Mouse (Mus musculus) CH12.LX (cell line): ENCODE measurements around the gene Itpr3.

Experiments
- BHLHE40 ChIP-seq: IDR thresholded peaks from 2 replicates; pipeline ENCODE4 v1.6.1; 2011; ENCODE audit warnings: mild to moderate bottlenecking, low read depth, low read length, improper control_type of control experiment
- CHD2 ChIP-seq: IDR thresholded peaks from 2 replicates; pipeline ENCODE4 v1.6.1; 2011; ENCODE audit warnings: low read length, improper control_type of control experiment
- CTCF ChIP-seq, 2 experiments: IDR thresholded peaks in 1 of 2; conservative IDR thresholded peaks in 1 of 2; 2 replicates each; pipeline ENCODE4 v1.5.1; 2011 to 2012; ENCODE audit warnings: low read depth in 2 of 2, low read length in 2 of 2, improper control_type of control experiment in 1 of 2, inconsistent platforms in 1 of 2, mild to moderate bottlenecking in 1 of 2, moderate library complexity in 1 of 2
- IRF4 ChIP-seq: IDR thresholded peaks from 2 replicates; pipeline ENCODE4 v1.6.1; 2014; ENCODE audit warnings: low read depth, mild to moderate bottlenecking, inconsistent platforms, low read length, improper control_type of control experiment
- POLR2A ChIP-seq: IDR thresholded peaks from 2 replicates; pipeline ENCODE4 v1.6.1; 2011; ENCODE audit warnings: low read depth, mild to moderate bottlenecking, improper control_type of control experiment, low read length
- RCOR1 ChIP-seq: conservative IDR thresholded peaks from 2 replicates; pipeline ENCODE4 v1.6.1; 2012; ENCODE audit warnings: low read depth, mild to moderate bottlenecking, inconsistent platforms, low read length, improper control_type of control experiment
- TCF12 ChIP-seq: IDR thresholded peaks from 2 replicates; pipeline ENCODE4 v1.6.1; 2014; ENCODE audit warnings: low read depth, mild to moderate bottlenecking, inconsistent platforms, low read length, improper control_type of control experiment
- UBTF ChIP-seq: IDR thresholded peaks from 2 replicates; pipeline ENCODE4 v1.6.1; 2012; ENCODE audit warnings: low read depth, mild to moderate bottlenecking, inconsistent platforms, low read length, improper control_type of control experiment, moderate library complexity
- ZNF384 ChIP-seq: IDR thresholded peaks from 2 replicates; pipeline ENCODE4 v1.6.1; 2012; ENCODE audit warnings: low read depth, low read length, improper control_type of control experiment, inconsistent platforms

DNA sequence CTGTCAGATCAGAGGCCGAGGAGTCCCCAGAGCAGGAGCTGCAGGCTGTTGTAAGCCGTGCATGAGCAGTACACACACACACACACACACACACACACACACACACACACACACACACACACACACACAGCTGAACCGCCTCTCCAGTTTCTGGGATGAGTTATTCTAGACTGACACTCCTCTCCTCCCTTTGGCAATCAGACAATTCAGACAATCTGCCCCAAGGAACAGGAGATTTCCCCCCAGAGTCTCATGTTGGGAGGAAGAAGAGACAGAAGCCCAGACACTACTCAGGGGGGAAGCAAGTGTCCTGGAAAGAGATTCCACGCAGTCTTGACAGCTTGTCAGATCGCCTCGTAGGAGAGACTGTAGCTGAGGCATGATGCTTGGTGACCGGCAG, 82.2 kb downstream of the Itpr3 start:
- TF ChIP-seq POLR2A, result no peak
- no peak for TF ChIP-seq CTCF (conservative IDR thresholded peaks at IDR 0.05 in 1 of 2, IDR thresholded peaks at IDR 0.05 in 1 of 2; ENCODE audit: low read depth in 2 of 2, low read length in 2 of 2)
- no peak for TF ChIP-seq IRF4
- no peak for TF ChIP-seq CHD2
- no peak for TF ChIP-seq UBTF
- no peak for TF ChIP-seq ZNF384
- TF ChIP-seq BHLHE40, result no peak
- no peak for TF ChIP-seq TCF12
- no peak for TF ChIP-seq RCOR1
